Mouse (Mus musculus) kidney, postnatal 0 days (tissue): ENCODE measurements at regions not wholly inside any gene's neighbourhood (a gene's known extent, or its start where the extent isn't known, plus 50 kb on each side); places are given as distances from the start of the nearest gene placed in this dataset.
A peak's percentile ranks its signal among the peaks of the same experiment; 100 is the strongest.

Source experiments
- ATAC-seq: fragments of 200-750 bp; cut with Nextera tagmentation; replicated peaks from 2 replicates; pipeline ENCODE4 v1.8.0; 2017; ENCODE audit warnings: low read depth, moderate number of reproducible peaks, moderate TSS enrichment, moderate library complexity; ENCODE audit not compliant: low FRiP score
- DNase-seq: peaks from one replicate; pipeline ENCODE4 v3.0.0-alpha.2; 2016; ENCODE audit warnings: low spot score
- H3K27ac ChIP-seq: fragments of 300-500 bp; sonication (generic); 2 replicates; pipeline ENCODE4 v1.5.1; 2014; ENCODE audit warnings: mild to moderate bottlenecking
- H3K27me3 ChIP-seq: fragments of 300-500 bp; sonication (generic); 2 replicates; pipeline ENCODE4 v1.6.1; 2014; ENCODE audit warnings: low read length, mixed read lengths; ENCODE audit not compliant: insufficient read depth
- H3K36me3 ChIP-seq: fragments of 300-500 bp; sonication (generic); 2 replicates; pipeline ENCODE4 v1.6.1; 2014; ENCODE audit warnings: low read length, mixed read lengths; ENCODE audit not compliant: insufficient read depth
- H3K4me1 ChIP-seq: fragments of 300-500 bp; sonication (generic); replicated peaks from 2 replicates; pipeline ENCODE4 v1.6.1; 2014; ENCODE audit warnings: antibody characterized with exemption, low read length, mixed read lengths; ENCODE audit not compliant: insufficient read depth
- H3K4me2 ChIP-seq: fragments of 300-500 bp; sonication (generic); 2 replicates; pipeline ENCODE4 v1.6.1; 2014; ENCODE audit warnings: mild to moderate bottlenecking, low read length, moderate library complexity, mixed read lengths
- H3K4me3 ChIP-seq: fragments of 300-500 bp; sonication (generic); replicated peaks from 2 replicates; pipeline ENCODE4 v1.5.1; 2014; ENCODE audit warnings: low read depth, low read length
- H3K9ac ChIP-seq: fragments of 300-500 bp; sonication (generic); 2 replicates; pipeline ENCODE4 v1.6.1; 2014; ENCODE audit warnings: low read depth, low read length
- H3K9me3 ChIP-seq: fragments of 300-500 bp; sonication (generic); replicated peaks from 2 replicates; pipeline ENCODE4 v1.6.1; 2016; ENCODE audit warnings: low read length, inconsistent platforms, mixed read lengths
- CTCF ChIP-seq: IDR thresholded peaks from 2 replicates; pipeline ENCODE4 v1.5.1; 2016; ENCODE audit warnings: antibody characterized with exemption, low read depth, mild to moderate bottlenecking, moderate library complexity
- WGBS: fragments of 180-500 bp; shearing (Covaris S2); extraction: QIAGEN DNeasy Blood & Tissue Kit; methylation state at CpG from one replicate; pipeline ENCODE4 v1.1.7; 2014; 5-methylcytosine and 5-hydroxymethylcytosine counted together

DNA sequence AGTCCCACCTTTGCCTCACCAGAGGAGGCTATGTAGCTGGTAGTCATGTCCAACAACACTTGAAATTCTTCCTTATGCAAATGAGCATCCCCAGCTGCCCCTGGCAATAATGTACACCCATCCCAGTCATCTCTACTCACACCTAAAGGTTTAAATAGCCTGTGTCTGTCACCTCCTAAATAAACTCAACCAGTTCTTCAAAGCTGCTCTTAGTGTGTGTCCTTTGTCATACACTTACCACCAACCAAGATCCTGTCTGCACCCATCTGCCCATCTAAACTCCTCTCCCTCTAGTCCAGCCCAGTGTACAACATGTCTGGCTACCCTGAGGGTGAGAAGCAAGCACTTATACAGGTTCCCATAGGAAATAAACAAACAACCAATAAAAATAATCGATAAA is 103.4 kb upstream of the Ndst3 start:
- Histone ChIP-seq H3K9ac (no peak overlapping the region), H3K9me3 (no peaks in the 10 kb centered on the region), H3K4me2 (no peak overlapping the region), H3K36me3 (no peaks in the 10 kb centered on the region), H3K27ac (no peak overlapping the region), H3K27me3 (no peaks in the 10 kb centered on the region), H3K4me3 (no peak overlapping the region), H3K4me1 (no peaks in the 10 kb centered on the region)
- no peak for TF ChIP-seq CTCF
- WGBS, result 81% methylated on average over 1 of the region's 1 CpGs
- ATAC-seq (no peak), DNase-seq (no peak)

DNA sequence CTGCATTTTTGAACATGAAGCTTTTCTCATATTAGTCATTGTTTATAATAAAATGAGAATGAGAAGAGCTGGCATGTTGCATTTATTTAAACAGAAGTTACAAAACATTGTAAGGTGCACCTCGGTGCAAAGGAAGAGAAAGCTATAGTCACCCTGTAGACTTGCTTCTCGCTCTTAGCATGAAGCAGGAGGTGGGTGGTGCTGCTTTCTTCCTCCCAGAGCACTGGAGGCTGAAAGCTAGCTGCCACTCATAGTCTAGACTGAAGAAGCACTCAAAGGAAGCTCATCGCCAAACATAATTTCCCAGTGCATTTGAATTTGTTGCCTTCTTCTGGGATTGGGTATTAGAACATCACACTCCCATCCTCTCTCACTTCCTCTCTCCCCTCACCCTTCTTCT is 114.7 kb upstream of the Ndst3 start:
- H3K27ac ChIP-seq, result no peak overlapping the region
- H3K4me1 ChIP-seq, result no peaks in the 10 kb centered on the region

DNA sequence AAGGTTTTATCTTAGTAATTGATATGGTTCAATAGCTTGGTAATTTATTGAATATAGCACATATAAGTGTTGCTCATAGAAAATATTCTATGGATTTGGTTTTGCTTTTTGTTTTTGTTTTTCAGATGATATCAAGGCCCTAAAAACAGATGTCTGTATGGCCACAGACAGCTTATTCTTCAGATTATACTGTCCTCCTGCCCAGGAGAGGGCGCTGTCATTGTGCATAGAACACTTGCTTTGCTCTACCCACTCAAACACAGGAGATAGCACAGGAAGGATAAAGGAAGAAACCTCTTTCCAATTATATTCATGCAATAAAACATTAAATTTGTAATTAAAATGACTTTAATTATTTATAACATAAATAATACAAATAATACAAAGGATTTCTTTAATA is 115.4 kb upstream of the Ndst3 start:
- Histone ChIP-seq H3K27ac (no peak overlapping the region), H3K36me3 (no peaks in the 10 kb centered on the region), H3K9ac (no peak overlapping the region), H3K4me1 (no peaks in the 10 kb centered on the region), H3K4me2 (no peak overlapping the region), H3K9me3 (no peaks in the 10 kb centered on the region), H3K4me3 (no peak overlapping the region), H3K27me3 (no peaks in the 10 kb centered on the region)
- no peak for ATAC-seq
- WGBS, result 86% methylated on average over 1 of the region's 1 CpGs
- TF ChIP-seq CTCF, result peak; percentile 38; the same call in 1 of the 2 replicates
- no peak for DNase-seq

More for the DNA sequence above, 114.7 kb upstream of the Ndst3 start:
- no peak for DNase-seq
- Histone ChIP-seq H3K27me3 (no peaks in the 10 kb centered on the region), H3K9ac (no peak overlapping the region), H3K4me3 (no peak overlapping the region), H3K36me3 (no peaks in the 10 kb centered on the region), H3K4me2 (no peak overlapping the region), H3K9me3 (no peaks in the 10 kb centered on the region)
- TF ChIP-seq CTCF, result no peak
- ATAC-seq, result no peak
- WGBS, result 92% methylated on average over 3 of the region's 3 CpGs

DNA sequence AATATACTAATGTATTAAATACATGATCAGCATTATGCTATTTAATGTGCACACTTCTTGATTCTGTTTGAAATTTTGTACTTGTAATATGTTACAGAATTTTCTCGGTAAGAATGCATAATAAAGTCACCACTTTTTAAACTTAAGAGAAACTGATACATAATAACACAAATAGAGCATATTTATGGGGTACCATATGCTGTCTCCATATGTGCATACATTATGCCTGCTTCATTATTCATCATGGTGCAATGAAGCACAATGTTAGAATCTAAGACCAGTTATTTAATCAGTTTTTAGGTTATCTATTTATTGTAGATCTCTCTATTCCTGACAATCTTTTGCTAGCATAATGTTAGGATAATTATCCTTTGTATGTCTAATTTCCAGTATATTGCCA is 115.9 kb upstream of the Ndst3 start:
- Histone ChIP-seq H3K4me1 (no peaks in the 10 kb centered on the region), H3K9me3 (no peaks in the 10 kb centered on the region), H3K27ac (no peak overlapping the region), H3K4me3 (no peak overlapping the region), H3K36me3 (no peaks in the 10 kb centered on the region), H3K27me3 (no peaks in the 10 kb centered on the region), H3K4me2 (no peak overlapping the region), H3K9ac (no peak overlapping the region)
- no peak for TF ChIP-seq CTCF
- WGBS, result 95% methylated on average over 1 of the region's 1 CpGs
- no peak for ATAC-seq
- DNase-seq, result no peak

DNA sequence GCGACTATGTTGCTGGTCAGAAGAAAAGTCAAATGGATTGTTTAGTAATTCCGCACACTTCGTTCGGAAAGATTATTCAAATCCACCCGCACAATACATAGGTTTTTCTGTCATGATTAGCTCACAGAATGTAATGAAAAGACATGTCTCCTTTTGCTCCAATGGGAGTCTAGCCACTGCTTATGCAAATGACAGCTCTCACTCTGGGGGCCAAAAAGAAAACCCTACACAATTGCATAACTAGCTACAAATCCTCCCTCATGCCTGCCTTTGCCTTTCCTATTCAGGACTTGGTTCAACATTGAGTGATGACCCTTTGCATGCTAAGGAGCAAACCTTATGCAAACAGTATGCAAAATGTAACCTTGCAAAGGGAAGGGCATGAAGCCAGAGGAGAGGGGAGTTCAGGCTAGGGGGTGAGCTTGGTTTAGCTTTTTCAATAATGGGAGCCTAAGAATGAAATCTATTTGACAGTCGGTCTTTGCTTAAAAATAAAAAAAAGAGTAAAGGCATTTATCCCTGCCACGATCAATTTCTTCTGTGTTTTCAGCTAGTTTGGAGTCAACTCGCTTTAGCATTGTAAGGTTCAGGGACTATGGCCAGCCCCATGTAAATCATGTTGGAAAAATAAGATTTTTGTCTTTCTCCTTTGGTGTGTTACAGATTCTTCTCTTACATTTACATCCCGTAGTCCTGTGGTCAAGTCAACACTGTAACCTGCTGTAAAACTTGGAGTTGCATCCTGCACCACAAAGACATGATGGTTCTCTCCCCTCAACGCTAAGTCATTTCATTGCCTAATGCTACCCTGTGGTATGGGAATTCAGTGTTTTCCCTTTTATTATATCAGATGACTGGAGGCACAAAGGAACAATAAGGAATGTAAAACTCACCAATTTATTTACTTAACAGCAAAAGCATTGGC is 119.6 kb upstream of the Ndst3 start:
- Histone ChIP-seq H3K9ac (no peak overlapping the region), H3K9me3 (no peaks in the 10 kb centered on the region), H3K27ac (no peak overlapping the region), H3K36me3 (no peaks in the 10 kb centered on the region), H3K4me1 (no peaks in the 10 kb centered on the region), H3K27me3 (no peaks in the 10 kb centered on the region), H3K4me2 (no peak overlapping the region), H3K4me3 (no peak overlapping the region)
- no peak for ATAC-seq
- WGBS, result 82% methylated on average over 10 of the region's 10 CpGs
- no peak for TF ChIP-seq CTCF
- DNase-seq, result no peak

DNA sequence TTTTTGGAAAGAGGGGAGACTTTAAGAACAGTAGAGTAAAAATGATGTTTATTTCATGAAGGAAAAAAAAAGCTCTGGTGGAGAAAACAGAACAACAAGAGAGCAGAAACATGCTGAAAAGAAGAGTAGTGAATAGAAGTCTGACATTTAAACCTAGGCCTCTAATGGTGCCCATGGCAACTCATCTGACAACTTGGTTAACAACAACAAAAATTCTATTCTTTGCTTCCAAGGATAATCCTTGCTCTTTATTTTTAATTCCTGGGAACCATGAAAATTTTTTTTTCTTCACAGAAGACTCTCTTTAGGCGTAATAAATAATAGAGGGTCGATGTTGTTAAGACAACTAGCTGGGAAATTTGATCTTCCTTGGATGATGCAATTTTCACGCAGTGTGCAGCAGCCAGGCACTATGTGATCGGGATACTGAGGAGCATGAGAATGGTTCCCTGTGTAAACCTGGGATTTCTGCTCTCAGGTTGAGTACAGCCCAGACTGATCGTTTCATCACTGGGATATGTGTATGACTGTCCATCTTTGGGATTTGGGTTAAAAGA is 120.4 kb upstream of the Ndst3 start:
- Histone ChIP-seq H3K4me1 (no peaks in the 10 kb centered on the region), H3K9ac (no peak overlapping the region), H3K36me3 (no peaks in the 10 kb centered on the region), H3K27me3 (no peaks in the 10 kb centered on the region), H3K4me2 (no peak overlapping the region), H3K27ac (no peak overlapping the region), H3K4me3 (no peak overlapping the region), H3K9me3 (no peaks in the 10 kb centered on the region)
- ATAC-seq, result no peak
- 52% methylated on average over 5 of the region's 5 CpGs for WGBS
- no peak for TF ChIP-seq CTCF
- DNase-seq, result no peak
